Mouse (Mus musculus): ENCODE data around the gene Txlna. TPM values are rescaled to one million over a fixed set of nuclear protein-coding genes. Genes with fewer than 3 reads are reported as not detected.

The Txlna gene
- total RNA-seq, 1 experiment from 2014 or later, result 64.9 TPM

GRCm38 (mm10) chr4:129588865-129589264 lies 52.0 kb downstream of the Txlna start:
- DNase-seq, result no peak

- no peak for DNase-seq
These were observed 53.9 kb downstream of the Txlna start for GRCm38 (mm10) chr4:129586943-129587342.

DNA sequence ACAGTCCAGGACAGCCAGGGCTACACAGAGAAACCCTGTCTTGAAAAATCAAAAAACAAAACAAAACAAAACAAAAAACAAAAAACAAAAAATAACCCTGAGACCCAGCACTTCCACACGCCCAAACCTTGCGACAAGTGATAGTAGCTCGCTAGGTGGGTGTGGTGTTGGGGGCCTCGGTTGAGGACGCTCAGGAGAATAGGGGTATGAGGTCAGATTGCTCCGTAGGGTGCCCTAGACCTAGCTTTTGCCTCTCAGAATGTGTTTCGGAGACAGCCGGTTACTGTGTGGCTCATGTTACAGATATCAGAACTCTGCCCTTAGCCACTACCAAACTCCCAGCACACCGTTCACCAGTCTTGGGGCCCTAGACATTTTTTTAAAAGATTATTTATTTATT lies 55.1 kb downstream of the Txlna start:
- DNase-seq, result no peak

DNA sequence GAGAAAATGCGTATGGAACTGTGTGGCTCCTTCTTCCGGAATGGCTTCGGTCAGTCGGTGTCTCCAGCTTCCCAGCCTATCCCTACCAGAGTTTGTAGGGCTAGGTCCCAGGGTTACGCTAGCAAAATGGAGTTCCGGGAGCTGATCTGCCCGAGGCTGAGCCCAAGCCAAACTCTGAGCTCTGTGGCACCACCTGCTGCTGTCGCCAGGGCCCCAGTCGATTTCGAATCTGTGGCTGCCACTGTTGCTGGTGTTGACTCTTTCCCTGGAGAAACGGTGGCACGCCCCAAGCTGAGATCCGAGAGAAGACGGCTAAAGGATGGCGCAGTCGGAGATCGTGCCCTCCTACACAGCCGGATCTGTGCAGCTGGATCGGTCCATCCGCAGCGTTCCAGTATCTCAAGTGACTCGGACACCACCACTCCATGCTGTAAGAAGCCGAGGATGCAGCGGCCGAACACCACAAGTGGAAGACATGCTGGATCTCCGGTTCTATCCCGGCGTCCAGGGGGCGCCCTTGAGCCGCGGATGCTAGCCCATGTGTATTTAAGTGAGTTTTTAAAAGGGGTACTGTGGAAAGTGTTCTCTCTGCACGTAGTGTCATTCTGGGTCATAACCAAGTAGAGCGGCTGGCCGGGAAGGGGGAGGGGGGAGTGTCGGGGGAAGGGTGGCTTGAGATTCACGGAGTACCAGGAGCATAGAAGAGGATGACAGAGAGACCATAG lies 55.8 kb downstream of the Txlna start:
- DNase-seq, result peak; percentile 93

- peak; percentile 29 for DNase-seq
These were observed 56.5 kb downstream of the Txlna start for GRCm38 (mm10) chr4:129584370-129584769.

DNA sequence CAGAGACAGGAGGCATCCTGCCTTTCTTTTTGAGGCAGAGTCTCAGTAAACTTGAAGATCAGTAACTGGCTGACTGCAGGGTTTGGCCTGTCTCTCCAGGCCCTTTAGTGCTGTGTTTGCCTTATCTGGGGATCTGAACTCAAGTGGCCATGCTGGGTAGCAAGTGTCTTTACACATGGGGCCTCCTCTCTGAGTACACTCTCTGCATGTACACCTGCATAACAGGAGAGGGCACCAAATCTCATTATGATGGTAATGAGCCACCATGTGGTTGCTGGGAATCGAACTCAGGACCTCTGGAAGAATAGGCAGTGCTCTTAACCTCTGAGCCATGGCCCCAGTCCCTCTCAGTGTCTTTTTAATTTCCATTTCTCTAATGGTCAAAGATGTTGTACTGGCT lies 58.6 kb downstream of the Txlna start:
- no peak for DNase-seq

- DNase-seq, result no peak
These were observed 60.5 kb downstream of the Txlna start for GRCm38 (mm10) chr4:129580347-129580746.

- peak; percentile 61 for DNase-seq
These were observed 62.4 kb downstream of the Txlna start, which contains the start of gene Fam167b for GRCm38 (mm10) chr4:129578466-129578865. Fam167b (minus strand) TSS chr4:129578549.

DNA sequence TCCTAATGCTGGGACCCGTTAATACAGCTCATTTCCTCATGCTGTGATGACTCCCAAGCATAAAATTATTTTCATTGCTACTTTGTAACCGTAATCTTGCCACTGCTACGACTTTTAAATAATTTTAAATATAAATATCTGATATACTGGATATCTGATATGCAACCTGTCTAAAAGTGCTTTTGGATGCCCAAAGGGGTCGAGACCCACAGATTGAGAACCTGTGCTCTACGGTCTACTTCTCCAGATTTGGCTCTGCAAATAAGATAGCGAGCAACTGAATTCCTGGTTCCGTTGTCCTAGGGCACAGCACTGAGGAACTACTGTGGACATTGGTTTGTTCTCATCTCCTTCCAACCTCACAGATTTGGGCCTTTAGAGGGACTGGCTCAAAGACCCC lies 63.2 kb downstream of the Txlna start:
- DNase-seq, result no peak

GRCm38 (mm10) chr4:129576863-129577491 lies 63.9 kb downstream of the Txlna start:
- peak; percentile 87 for DNase-seq

Small RNA genes lying within 50 kb of the gene (microRNA-seq; reads per million reads assigned to microRNA genes)
- gene Mir7016, result 0 to 0.43 reads per million in 2 experiments

Other genes with a start within 250 kb of the Txlna start
- gene Zbtb8b, start 200.2 kb downstream of the Txlna start, total RNA-seq (2021), result 0.15 and 0.30 TPM in 2 replicates
- gene Bsdc1, start 179.5 kb downstream of the Txlna start, total RNA-seq (2021), result 52.3 and 55.7 TPM in 2 replicates
- gene Tssk3, start 150.0 kb downstream of the Txlna start, total RNA-seq (2021), result not detected in 2 replicates
- gene Fam229a, start 149.9 kb downstream of the Txlna start, total RNA-seq (2021), result not detected in 2 replicates
- 78.9 and 81.4 TPM in 2 replicates for gene Marcksl1, start 127.5 kb downstream of the Txlna start, total RNA-seq (2021)
- gene Hdac1, start 98.4 kb downstream of the Txlna start, total RNA-seq (2021), result 55.7 and 59.5 TPM in 2 replicates
- gene Lck, start 67.4 kb downstream of the Txlna start, total RNA-seq (2021), result 5.0 and 26.2 TPM in 2 replicates
- 30.6 and 32.3 TPM in 2 replicates for gene Fam167b, start 62.5 kb downstream of the Txlna start, total RNA-seq (2021)
- 175 and 187 TPM in 2 replicates for gene Eif3i, start 40.4 kb downstream of the Txlna start, total RNA-seq (2021)
- 82.6 and 89.8 TPM in 2 replicates for gene Tmem234, start 40.4 kb downstream of the Txlna start, total RNA-seq (2021)
- gene Dcdc2b, start 26.8 kb downstream of the Txlna start, total RNA-seq (2021), result 0.75 and 1.4 TPM in 2 replicates
- gene Iqcc, start 22.0 kb downstream of the Txlna start, total RNA-seq (2021), result 26.7 and 34.9 TPM in 2 replicates
- 56.7 and 67.4 TPM in 2 replicates for gene Ccdc28b, start 17.1 kb downstream of the Txlna start, total RNA-seq (2021)
- 80.6 and 81.7 TPM in 2 replicates for gene Kpna6, start 31.7 kb upstream of the Txlna start, total RNA-seq (2021)
- 11.6 and 12.9 TPM in 2 replicates for gene Tmem39b, start 55.8 kb upstream of the Txlna start, total RNA-seq (2021)
- 69.2 and 78.4 TPM in 2 replicates for gene Khdrbs1, start 101.2 kb upstream of the Txlna start, total RNA-seq (2021)
- gene Ptp4a2, start 170.2 kb upstream of the Txlna start, total RNA-seq (2021), result 313 and 326 TPM in 2 replicates